Mouse (Mus musculus) brain, embryonic 14.5 days (tissue): ENCODE data around the gene Hint3.
"Not testable (repeated sequence)": the region's sequence is repeated elsewhere in the genome, so short reads cannot be mapped to it uniquely, and the experiment has no call there.

Source experiments
- CTCF ChIP-seq: fragments of 200-500 bp; IDR thresholded peaks from 2 replicates; pipeline ENCODE4 v1.5.1; 2012; ENCODE audit warnings: inconsistent platforms, mild to moderate bottlenecking, moderate library complexity, borderline replicate concordance; ENCODE audit not compliant: insufficient read depth, insufficient read length; ENCODE audit errors: extremely low read depth
- POLR2A ChIP-seq: fragments of 200-500 bp; IDR thresholded peaks from 2 replicates; pipeline ENCODE4 v1.6.1; 2012; ENCODE audit warnings: mild to moderate bottlenecking, inconsistent platforms, borderline replicate concordance; ENCODE audit not compliant: poor library complexity, insufficient read depth, insufficient read length, severe bottlenecking; ENCODE audit errors: extremely low read depth

DNA sequence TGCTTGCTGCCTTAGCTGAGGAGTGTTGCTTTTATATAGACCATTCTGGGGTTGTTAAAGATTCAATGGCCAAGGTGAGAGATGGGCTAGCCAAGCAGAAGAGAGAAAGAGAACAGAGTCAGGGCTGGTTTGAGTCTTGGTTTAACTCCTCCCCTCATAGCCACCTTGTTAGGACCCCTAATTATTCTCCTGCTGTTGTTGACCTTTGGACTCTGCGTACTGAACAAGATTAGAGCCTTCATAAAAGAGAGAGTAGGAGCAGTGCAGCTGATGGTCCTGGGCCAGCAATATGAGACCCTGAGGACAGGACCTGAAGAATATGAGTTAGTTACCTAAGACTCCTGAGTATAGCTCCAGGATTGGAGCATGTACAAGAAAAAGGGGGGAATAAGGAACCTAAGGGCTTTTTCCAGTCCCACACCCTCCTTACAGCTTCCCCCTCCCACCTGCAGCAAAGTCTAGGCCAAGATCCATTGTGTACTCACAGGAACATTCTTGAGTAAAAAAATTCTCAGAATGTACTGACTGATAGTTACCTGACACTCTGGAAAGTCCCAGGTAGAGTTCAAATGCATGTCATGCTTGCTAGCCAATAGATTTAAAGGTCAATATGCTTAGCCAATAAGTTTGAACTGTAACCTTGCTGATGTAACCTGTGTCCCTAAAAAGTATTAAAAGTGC, 7.2 kb upstream of the Hint3 start:
- TF ChIP-seq CTCF, POLR2A: not testable (repeated sequence)
